Mouse (Mus musculus) kidney, postnatal 25 days (tissue): ENCODE results near the gene Dusp14.

Source experiments
- DNase-seq, 2 experiments: peaks; one replicate each; pipeline ENCODE4 v3.0.0; 2021; ENCODE audit warnings: mixed read lengths in 2 of 2

Dusp14 gene

DNA sequence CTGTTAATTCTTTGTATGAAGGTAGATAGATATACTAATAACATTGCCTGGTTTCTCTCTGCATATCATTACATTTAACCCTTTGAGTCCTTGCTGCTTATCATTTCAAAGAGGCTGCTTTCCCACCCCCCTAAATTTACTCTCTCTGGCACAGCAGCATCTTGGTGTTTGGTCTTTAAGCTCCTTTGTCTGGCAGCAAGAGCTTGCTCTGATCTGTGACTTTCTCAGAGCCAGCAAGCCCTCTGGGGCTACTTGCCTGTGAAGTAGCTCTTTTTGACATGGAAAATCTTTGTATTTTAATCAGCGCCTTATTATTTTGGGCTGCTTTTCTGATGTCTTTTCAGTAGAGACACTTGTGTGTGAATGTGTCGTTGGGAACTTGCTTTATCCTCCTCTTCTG lies 57.5 kb downstream of the Dusp14 start:
- no peak for DNase-seq

DNA sequence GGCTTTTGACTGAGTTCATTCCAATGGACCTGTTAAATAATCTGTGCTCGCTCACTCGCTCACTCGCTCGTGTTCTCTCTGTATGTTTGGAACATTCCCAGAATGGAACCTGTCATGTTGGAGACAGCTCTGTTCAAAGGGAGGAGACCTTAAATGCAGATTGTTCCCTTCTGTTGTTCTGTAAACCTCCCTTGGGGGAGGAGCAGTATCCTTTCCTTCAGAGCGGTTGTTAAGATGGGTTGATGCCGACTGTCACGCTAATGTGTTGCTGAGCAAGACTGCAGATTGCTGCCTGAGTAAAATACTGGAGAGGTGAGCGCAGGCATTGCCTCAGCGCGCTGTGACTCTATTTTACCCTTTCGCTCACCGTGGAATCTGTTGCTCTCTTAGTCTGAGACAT lies 58.0 kb downstream of the Dusp14 start:
- DNase-seq: no peak

DNA sequence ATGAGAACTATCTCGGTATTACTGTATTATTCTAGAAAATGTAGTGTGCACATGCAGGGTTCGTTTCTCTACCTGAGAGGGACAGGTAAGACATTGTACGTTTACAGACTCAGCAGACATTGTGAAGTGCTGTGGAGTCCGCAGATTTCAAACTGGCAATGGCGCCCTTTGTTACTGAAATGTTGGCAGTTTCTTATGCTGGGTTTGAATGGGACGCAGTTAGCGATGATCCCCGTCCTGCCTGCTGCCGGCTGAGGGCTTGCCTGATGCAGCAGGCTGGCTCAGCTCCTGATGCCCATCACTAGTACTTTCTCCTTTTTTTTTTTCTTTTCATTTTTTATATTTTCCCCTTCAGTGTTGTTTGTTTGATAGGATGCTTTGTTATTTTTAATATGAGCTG lies 58.6 kb downstream of the Dusp14 start:
- DNase-seq: no peak

DNA sequence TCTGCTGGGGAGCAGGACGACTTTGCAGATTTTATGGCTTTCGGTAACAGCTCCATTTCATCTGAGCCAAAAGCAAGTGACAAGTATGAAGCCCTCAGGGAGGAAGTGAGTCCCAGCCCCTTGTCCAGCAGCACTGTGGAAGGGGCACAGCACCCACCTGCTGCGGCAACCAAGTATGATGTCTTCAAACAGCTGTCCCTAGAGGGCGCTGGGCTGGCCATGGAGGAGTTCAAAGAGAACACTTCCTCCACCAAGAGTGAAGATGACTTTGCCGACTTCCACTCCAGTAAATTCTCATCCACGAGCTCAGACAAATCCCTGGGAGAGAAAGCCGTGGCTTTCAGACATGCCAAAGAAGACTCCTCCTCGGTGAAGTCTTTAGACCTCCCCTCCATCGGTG lies 60.1 kb downstream of the Dusp14 start:
- no peak for DNase-seq

DNA sequence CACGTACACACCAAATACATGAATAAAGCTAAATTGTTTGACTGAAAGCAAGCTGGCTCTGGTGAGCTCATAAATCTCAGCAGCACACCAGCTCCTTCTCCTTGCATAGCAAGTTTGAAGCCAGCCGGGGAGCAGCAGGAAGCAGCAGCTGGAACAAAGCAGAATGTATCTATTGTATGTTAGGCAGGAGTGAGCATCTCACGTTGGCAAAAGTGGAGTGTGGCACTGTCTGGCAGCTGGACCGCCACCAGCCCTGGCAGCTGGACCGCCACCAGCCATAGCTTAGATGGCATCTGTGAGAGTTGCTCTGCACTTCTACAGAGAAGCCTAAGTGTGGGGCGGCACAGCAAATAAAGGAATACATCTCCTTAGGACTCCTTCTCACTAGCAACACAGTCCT lies 65.1 kb downstream of the Dusp14 start:
- no peak for DNase-seq

DNA sequence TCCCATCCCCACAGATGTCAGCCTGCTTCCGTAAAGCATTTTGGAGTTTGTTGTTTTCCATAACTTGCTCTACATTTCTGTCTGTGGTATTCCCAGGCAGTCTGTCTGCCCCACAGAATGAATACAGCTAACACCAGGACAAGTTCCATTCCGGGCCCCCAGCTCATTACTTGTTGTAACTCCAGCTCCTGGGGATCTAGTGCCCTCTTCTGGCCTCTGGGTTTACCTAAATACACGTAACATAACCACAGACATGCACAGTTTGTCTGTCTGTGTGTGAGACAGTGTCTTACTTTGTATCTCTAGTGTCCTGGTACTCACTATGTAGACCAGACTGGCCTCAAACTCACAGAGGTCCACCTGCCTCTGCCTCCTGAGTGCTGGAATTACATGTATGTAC lies 67.8 kb downstream of the Dusp14 start:
- DNase-seq: no peak

DNA sequence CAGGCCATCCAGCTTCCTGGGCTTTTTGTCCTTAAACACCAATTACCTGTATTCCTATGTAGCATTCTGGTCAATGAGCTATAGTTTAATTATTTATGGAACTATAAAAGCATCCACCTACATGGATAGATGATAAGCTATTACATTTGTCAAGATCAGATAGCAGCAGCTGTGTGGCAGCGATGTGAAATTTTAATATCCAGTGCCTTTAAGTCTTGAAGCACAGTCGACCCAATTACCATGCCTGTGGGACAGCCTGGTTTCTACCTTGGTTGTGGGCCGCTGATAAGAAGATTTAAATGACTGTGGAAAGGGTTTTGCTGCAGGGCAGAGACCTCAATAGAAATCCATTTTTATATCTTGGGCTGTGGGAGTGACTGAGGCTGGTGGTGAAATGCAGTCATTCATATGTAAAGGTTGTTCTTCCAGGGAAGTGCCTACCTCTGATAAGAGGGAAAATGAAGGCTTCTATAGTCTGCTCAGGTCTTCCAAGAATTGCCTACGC lies 69.6 kb downstream of the Dusp14 start:
- DNase-seq: no peak

DNA sequence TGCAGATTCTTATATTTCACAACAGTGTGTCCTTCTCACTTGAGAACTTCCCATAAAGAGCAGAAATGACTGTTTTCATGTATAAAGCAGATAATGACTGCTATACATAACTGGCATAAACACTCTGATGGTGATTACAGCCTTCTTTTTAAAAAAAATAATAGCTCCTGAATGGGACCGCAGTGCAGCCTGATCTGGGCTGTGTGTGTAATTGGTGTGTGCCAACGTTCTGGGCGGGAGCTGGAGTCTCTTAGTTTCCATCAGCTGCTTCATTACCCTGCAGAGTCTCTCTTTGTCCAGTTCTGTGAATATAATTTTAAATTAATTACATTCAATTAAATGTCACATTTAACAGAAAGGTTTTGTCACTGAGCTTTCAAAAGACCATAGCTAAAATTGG lies 70.1 kb downstream of the Dusp14 start:
- no peak for DNase-seq
